Mouse (Mus musculus) kidney, adult 2 months (tissue): ENCODE measurements at regions not wholly inside any gene's neighbourhood (a gene's known extent, or its start where the extent isn't known, plus 50 kb on each side); places are given as distances from the start of the nearest gene placed in this dataset.

Source experiments
- CTCF ChIP-seq: fragments of 200-500 bp; conservative IDR thresholded peaks from 2 replicates; pipeline ENCODE4 v1.5.1; 2011; ENCODE audit warnings: low read depth, mild to moderate bottlenecking, control low read depth, low read length, moderate library complexity, mixed read lengths; ENCODE audit not compliant: insufficient read depth, insufficient read length
- POLR2A ChIP-seq: fragments of 200-500 bp; IDR thresholded peaks from one replicate; pipeline ENCODE4 v1.6.1; 2011; ENCODE audit warnings: low read depth, low read length, control low read depth

DNA sequence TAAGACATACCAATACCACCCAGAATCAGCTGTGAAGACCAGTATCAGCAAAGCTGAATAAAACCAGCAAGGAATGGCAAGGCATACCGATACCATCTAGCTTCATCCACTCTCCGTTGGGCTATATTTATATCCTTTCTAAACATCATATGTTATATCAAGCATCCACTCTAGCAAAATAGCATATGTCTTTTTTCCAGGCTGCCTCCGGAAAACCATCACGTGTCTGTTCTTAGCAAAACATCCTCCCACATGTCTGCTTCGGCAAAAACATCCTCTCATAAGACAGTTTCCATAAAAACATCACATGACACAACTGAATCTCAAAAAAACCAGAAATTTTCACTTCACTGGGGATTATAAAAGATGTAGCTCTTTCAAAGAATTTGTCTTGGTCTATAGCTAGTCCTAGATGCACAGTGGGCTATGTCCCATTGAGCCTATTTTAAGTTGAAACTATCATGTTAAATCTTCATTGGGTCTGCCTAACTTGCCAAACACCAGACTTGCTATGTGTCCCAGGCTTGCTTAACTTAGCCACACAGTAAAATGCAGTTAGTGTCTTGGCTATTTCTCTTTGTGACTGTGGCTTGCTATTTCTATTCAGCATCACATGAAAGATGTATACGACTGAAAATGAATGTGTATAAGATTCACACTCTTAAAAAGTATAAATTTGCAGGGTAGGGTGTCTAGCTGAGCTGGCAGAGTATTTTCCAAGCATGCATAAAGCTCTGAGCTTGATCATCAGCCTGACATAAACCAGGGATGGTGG is 278.2 kb downstream of the Kcnrg start:
- TF ChIP-seq POLR2A (no peak), CTCF (no peak)
